Mouse (Mus musculus) CH12.LX (cell line): ENCODE results near the gene Clspn.

Source experiments
- CTCF ChIP-seq, 2 experiments: IDR thresholded peaks in 1 of 2; conservative IDR thresholded peaks in 1 of 2; 2 replicates each; pipeline ENCODE4 v1.5.1; 2011 to 2012; ENCODE audit warnings: low read depth in 2 of 2, low read length in 2 of 2, improper control_type of control experiment in 1 of 2, inconsistent platforms in 1 of 2, mild to moderate bottlenecking in 1 of 2, moderate library complexity in 1 of 2
- ETS1 ChIP-seq: conservative IDR thresholded peaks from 2 replicates; pipeline ENCODE4 v1.6.1; 2012; ENCODE audit warnings: low read depth, mild to moderate bottlenecking, inconsistent platforms, low read length, improper control_type of control experiment, moderate library complexity
- JUND ChIP-seq: conservative IDR thresholded peaks from 2 replicates; pipeline ENCODE4 v1.6.1; 2011; ENCODE audit warnings: low read depth, low read length, improper control_type of control experiment
- PAX5 ChIP-seq: IDR thresholded peaks from 2 replicates; pipeline ENCODE4 v1.6.1; 2012; ENCODE audit warnings: low read length, inconsistent platforms, mixed read lengths
- POLR2A ChIP-seq: IDR thresholded peaks from 2 replicates; pipeline ENCODE4 v1.6.1; 2011; ENCODE audit warnings: low read depth, mild to moderate bottlenecking, improper control_type of control experiment, low read length
- POLR2AphosphoS2 ChIP-seq: IDR thresholded peaks from 2 replicates; pipeline ENCODE4 v1.6.1; 2011; ENCODE audit warnings: low read depth, low read length, improper control_type of control experiment
- SIN3A ChIP-seq: IDR thresholded peaks from 2 replicates; pipeline ENCODE4 v1.6.1; 2012; ENCODE audit warnings: low read length, improper control_type of control experiment, inconsistent platforms
- TCF12 ChIP-seq: IDR thresholded peaks from 2 replicates; pipeline ENCODE4 v1.6.1; 2014; ENCODE audit warnings: low read depth, mild to moderate bottlenecking, inconsistent platforms, low read length, improper control_type of control experiment
- USF1 ChIP-seq: IDR thresholded peaks from 2 replicates; pipeline ENCODE4 v1.6.1; 2014; ENCODE audit warnings: low read depth, mild to moderate bottlenecking, inconsistent platforms, low read length, improper control_type of control experiment
- ZC3H11A ChIP-seq: IDR thresholded peaks from 2 replicates; pipeline ENCODE4 v1.6.1; 2012; ENCODE audit warnings: low read depth, mild to moderate bottlenecking, inconsistent platforms, low read length, improper control_type of control experiment

DNA sequence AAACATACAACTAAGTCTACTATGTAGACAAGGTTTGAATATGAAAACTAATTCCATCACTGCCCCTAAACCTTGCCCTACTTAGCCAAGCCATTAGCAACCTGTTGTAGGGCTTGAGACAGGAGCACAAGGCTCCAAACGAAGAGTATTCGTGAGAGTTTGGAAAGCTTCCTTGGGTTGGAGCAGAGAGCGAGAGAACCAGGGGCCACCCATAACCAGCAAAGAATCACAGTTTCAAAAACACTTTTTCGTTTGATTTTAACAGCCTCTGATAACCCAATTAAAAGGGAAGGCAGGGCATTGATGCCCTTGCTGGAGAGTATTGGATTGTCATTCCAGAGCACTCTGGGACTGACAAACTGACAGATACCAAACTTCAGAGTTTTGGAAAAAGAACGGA is 24.4 kb upstream of the Clspn start:
- TF ChIP-seq JUND (no peak), ETS1 (no peak), CTCF (conservative IDR thresholded peaks at IDR 0.05 in 1 of 2, IDR thresholded peaks at IDR 0.05 in 1 of 2; ENCODE audit: low read depth in 2 of 2, low read length in 2 of 2) (no peak), PAX5 (no peak), USF1 (no peak), TCF12 (no peak), SIN3A (no peak), POLR2A (no peak), ZC3H11A (no peak), POLR2AphosphoS2 (no peak)
